Mouse (Mus musculus): ENCODE measurements around the gene Tspan32. TPM values are rescaled to one million over a fixed set of nuclear protein-coding genes. Genes with fewer than 3 reads are reported as not detected.
A peak's percentile ranks its signal among the peaks of the same experiment; 100 is the strongest.

Gene Tspan32
- total RNA-seq, 2 experiments from 2014 or later = 0.30 TPM; not detected in 1

GRCm38 (mm10) chr7:143046358-143046757 is 41.5 kb downstream of the Tspan32 start:
- DNase-seq (ENCODE audit: low spot score in 2 of 2) = no peak
- intact Hi-C loops (cut with DNase I) = no loop called here

- intact Hi-C loops (cut with DNase I) = no loop called here
- no peak for DNase-seq (ENCODE audit: low spot score in 2 of 2)
Observed at GRCm38 (mm10) chr7:143049331-143049730, 44.5 kb downstream of the Tspan32 start.

- DNase-seq (ENCODE audit: low spot score in 2 of 2) = peak in 1 of 2 experiments; percentile 2
- intact Hi-C loops (cut with DNase I) = no loop called here
Observed at GRCm38 (mm10) chr7:143049841-143050816, 45.3 kb downstream of the Tspan32 start.

- intact Hi-C loops (cut with DNase I) = no loop called here
- DNase-seq (ENCODE audit: low spot score in 2 of 2) = no peak
Observed at GRCm38 (mm10) chr7:143051316-143051715, 46.5 kb downstream of the Tspan32 start.

- peak; percentile 78 to 87 for DNase-seq (ENCODE audit: low spot score in 2 of 2)
- intact Hi-C loops (cut with DNase I) = loop anchor here (2.0 kb wide), 1 partner anchor 44 kb away; no protein-coding TSS in a partner anchor
Observed at GRCm38 (mm10) chr7:143052626-143053007, 47.8 kb downstream of the Tspan32 start, which contains the start of gene Cd81. TSS of gene Cd81 (plus strand) at chr7:143052739.

GRCm38 (mm10) chr7:143053008-143053899 is 48.4 kb downstream of the Tspan32 start:
- intact Hi-C loops (cut with DNase I) = loop anchor here (2.0 kb wide), 1 partner anchor 44 kb away; no protein-coding TSS in a partner anchor
- DNase-seq (ENCODE audit: low spot score in 2 of 2) = peak; percentile 64 to 65

GRCm38 (mm10) chr7:143053961-143054611 is 49.2 kb downstream of the Tspan32 start:
- DNase-seq (ENCODE audit: low spot score in 2 of 2) = no peak
- intact Hi-C loops (cut with DNase I) = loop anchor here (2.0 kb wide), 1 partner anchor 45 kb away; no protein-coding TSS in a partner anchor

- no peak for DNase-seq (ENCODE audit: low spot score in 2 of 2)
- intact Hi-C loops (cut with DNase I) = no loop called here
Observed at GRCm38 (mm10) chr7:143054612-143054965, 49.7 kb downstream of the Tspan32 start.

- intact Hi-C loops (cut with DNase I) = no loop called here
- no peak for DNase-seq (ENCODE audit: low spot score in 2 of 2)
Observed at GRCm38 (mm10) chr7:143055001-143055400, 50.2 kb downstream of the Tspan32 start.

- intact Hi-C loops (cut with DNase I) = no loop called here
- DNase-seq (ENCODE audit: low spot score in 2 of 2) = peak in 1 of 2 experiments; percentile 36
Observed at GRCm38 (mm10) chr7:143055499-143056186, 50.8 kb downstream of the Tspan32 start.

GRCm38 (mm10) chr7:143057023-143057422 is 52.2 kb downstream of the Tspan32 start:
- intact Hi-C loops (cut with DNase I) = no loop called here
- DNase-seq (ENCODE audit: low spot score in 2 of 2) = no peak

GRCm38 (mm10) chr7:143057667-143058220 is 52.9 kb downstream of the Tspan32 start:
- intact Hi-C loops (cut with DNase I) = no loop called here
- DNase-seq (ENCODE audit: low spot score in 2 of 2) = no peak

GRCm38 (mm10) chr7:143058221-143058697 is 53.4 kb downstream of the Tspan32 start:
- no peak for DNase-seq (ENCODE audit: low spot score in 2 of 2)
- intact Hi-C loops (cut with DNase I) = no loop called here

- DNase-seq (ENCODE audit: low spot score in 2 of 2) = peak; percentile 45 to 52
- intact Hi-C loops (cut with DNase I) = no loop called here
Observed at GRCm38 (mm10) chr7:143059202-143059870, 54.5 kb downstream of the Tspan32 start.

- DNase-seq (ENCODE audit: low spot score in 2 of 2) = no peak
- intact Hi-C loops (cut with DNase I) = no loop called here
Observed at GRCm38 (mm10) chr7:143062704-143063103, 57.9 kb downstream of the Tspan32 start.

GRCm38 (mm10) chr7:143064226-143064625 is 59.4 kb downstream of the Tspan32 start:
- intact Hi-C loops (cut with DNase I) = no loop called here
- DNase-seq (ENCODE audit: low spot score in 2 of 2) = peak in 1 of 2 experiments; percentile 37

- intact Hi-C loops (cut with DNase I) = loop anchor here (5.0 kb wide), 1 partner anchor 53 kb away; no protein-coding TSS in a partner anchor
Observed at GRCm38 (mm10) chr7:143065692-143066091, 60.8 kb downstream of the Tspan32 start.

GRCm38 (mm10) chr7:143067469-143067868 is 62.6 kb downstream of the Tspan32 start:
- no peak for DNase-seq (ENCODE audit: low spot score in 2 of 2)
- intact Hi-C loops (cut with DNase I) = loop anchor here (5.0 kb wide), 1 partner anchor 55 kb away; no protein-coding TSS in a partner anchor

More at GRCm38 (mm10) chr7:143065692-143066091, 60.8 kb downstream of the Tspan32 start:
- no peak for DNase-seq (ENCODE audit: low spot score in 2 of 2)
